Mouse (Mus musculus): ENCODE results near the gene Aftph.

Aftph gene

GRCm38 (mm10) chr11:20646142-20646541, 95.2 kb downstream of the Aftph start:
- peak; percentile 35 for DNase-seq

GRCm38 (mm10) chr11:20645521-20645920, 95.9 kb downstream of the Aftph start:
- DNase-seq, result no peak

GRCm38 (mm10) chr11:20644872-20645271, 96.5 kb downstream of the Aftph start:
- no peak for DNase-seq

- no peak for DNase-seq
These were observed 97.2 kb downstream of the Aftph start for GRCm38 (mm10) chr11:20644166-20644565.

- DNase-seq, result no peak
These were observed 98.2 kb downstream of the Aftph start for GRCm38 (mm10) chr11:20643161-20643560.

GRCm38 (mm10) chr11:20642321-20642720, 99.1 kb downstream of the Aftph start:
- DNase-seq, result no peak

GRCm38 (mm10) chr11:20639918-20640447, 101.4 kb downstream of the Aftph start:
- DNase-seq, result peak; percentile 63

GRCm38 (mm10) chr11:20638841-20639240, 102.5 kb downstream of the Aftph start:
- peak; percentile 85 for DNase-seq

- no peak for DNase-seq
These were observed 104.3 kb downstream of the Aftph start for GRCm38 (mm10) chr11:20637060-20637459.

- DNase-seq, result no peak
These were observed 105.3 kb downstream of the Aftph start for GRCm38 (mm10) chr11:20636114-20636513.

- peak; percentile 22 for DNase-seq
These were observed 105.7 kb downstream of the Aftph start for GRCm38 (mm10) chr11:20635646-20636045.

Data from lung, postnatal 10 days (tissue).